Mouse (Mus musculus) frontal cortex, postnatal 25 days (tissue): ENCODE results near the gene F7.
"Not testable (repeated sequence)": the region's sequence is repeated elsewhere in the genome, so short reads cannot be mapped to it uniquely, and the experiment has no call there.

Source experiments
- DNase-seq, 2 experiments: peaks; one replicate each; pipeline ENCODE4 v3.0.0; 2022; ENCODE audit warnings: low spot score in 2 of 2

Gene F7

GRCm38 (mm10) chr8:13028482-13028881 lies 2.6 kb downstream of the F7 start:
- peak in 1 of 2 experiments; percentile 36 for DNase-seq

GRCm38 (mm10) chr8:13036346-13036812 lies 10.5 kb downstream of the F7 start:
- DNase-seq = no peak

DNA sequence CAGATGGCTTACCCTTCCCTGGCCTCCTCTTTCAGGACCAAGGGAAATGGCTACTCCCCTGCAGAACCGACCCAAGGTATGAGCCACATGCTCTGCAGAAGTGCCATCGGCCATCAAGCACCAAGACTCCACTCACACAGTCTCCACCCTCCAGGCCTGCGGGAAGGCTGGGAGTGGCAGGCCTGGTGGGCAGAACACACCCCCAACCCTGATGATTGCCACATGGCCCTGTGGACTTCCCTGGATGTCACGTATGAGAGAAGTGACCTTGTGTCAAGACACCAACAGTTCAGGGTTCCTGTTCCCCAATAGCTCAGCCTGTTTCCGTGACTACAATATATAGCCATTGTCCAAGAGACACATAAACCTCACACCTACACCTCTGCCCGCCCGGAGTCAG lies 11.2 kb downstream of the F7 start, which contains the start of gene F10:
TSS of gene F10 (plus strand) at position 294 of the 400 bp plus-strand sequence.
- no peak for DNase-seq

DNA sequence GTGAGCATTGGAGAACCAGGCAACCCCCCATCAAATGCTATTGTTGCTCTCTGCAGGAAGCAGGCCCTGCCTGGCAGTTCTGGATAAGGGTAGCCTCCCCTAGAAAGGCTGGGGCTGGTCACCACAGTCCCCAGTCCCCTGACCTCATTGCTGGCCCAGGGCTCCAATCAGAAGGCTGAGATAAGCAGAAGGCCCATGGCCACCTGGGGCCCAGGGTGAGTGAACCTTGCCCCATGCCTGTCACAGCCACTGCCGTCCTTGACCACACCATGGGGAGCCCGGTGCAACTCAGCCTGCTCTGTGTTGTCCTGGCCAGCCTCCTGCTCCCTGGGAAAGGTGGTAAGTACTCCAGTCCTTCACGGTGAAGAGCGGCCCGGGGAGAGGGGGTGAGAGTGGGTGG lies 11.7 kb downstream of the F7 start:
- DNase-seq = no peak

GRCm38 (mm10) chr8:13039054-13039453 lies 13.2 kb downstream of the F7 start:
- DNase-seq = no peak

GRCm38 (mm10) chr8:13041459-13041858 lies 15.6 kb downstream of the F7 start:
- DNase-seq = no peak

- DNase-seq = no peak
These were observed 21.8 kb downstream of the F7 start for GRCm38 (mm10) chr8:13047652-13048051.

GRCm38 (mm10) chr8:13050550-13050949 lies 24.7 kb downstream of the F7 start:
- no peak for DNase-seq

DNA sequence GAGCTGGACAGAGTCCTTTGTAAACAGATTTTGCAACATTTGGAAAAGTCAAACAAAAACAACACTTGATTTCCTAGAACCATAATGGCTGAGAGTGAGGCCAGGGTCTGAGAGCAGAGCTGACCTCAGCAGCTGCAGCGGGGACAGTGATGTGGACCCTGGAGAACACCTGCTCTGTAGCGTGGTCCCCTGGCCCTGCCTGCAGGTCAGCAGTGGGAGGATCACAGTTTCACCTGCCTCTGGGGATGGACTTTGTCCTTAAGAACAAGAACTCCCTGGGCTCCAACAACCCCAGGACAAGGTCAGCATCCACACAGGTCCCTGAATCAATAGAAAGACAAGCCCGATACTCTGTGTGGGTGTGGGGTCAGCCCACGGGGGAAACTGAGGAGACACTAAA lies 31.5 kb downstream of the F7 start:
- no peak for DNase-seq

GRCm38 (mm10) chr8:13060441-13061150 lies 34.8 kb downstream of the F7 start, which contains the start of gene Proz:
Gene Proz, plus strand, starts transcription at chr8:13060914.
- DNase-seq = no peak

DNA sequence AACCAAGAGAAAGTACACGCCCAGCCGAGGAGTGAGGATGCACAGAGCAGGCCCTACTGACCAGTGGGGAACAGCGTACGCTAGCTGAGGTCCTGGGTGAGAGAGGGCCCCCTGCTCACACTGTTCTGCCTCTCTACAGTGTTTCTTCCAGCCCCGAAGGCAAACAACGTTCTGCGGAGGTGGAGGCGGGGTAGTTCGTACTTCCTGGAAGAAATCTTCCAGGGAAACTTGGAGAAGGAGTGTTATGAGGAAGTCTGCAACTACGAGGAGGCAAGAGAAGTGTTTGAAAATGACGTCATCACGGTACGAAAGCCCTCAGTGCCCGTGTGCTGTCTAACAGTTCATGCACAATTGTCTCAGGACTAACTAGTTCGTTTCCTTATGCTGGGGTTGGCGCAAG lies 37.3 kb downstream of the F7 start:
- DNase-seq = no peak

DNA sequence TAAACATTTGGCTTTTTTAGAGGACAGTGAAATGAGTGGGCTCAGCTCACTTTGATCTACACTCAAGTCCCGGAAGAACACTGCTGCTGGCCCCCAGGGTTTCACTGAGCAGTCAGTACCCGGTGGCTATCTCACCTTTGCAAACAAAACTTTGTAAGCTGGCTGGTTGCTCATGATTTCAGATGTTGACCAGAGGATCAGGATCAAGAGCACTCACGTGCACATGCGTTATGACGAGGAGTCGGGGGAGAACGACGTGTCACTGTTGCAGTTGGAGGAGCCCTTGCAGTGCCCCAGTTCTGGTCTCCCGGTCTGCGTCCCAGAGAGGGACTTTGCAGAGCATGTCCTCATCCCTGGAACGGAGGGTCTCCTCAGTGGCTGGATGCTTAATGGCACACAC lies 47.4 kb downstream of the F7 start:
- DNase-seq = no peak

- DNase-seq = no peak
These were observed 49.2 kb downstream of the F7 start for GRCm38 (mm10) chr8:13075044-13075443.

DNA sequence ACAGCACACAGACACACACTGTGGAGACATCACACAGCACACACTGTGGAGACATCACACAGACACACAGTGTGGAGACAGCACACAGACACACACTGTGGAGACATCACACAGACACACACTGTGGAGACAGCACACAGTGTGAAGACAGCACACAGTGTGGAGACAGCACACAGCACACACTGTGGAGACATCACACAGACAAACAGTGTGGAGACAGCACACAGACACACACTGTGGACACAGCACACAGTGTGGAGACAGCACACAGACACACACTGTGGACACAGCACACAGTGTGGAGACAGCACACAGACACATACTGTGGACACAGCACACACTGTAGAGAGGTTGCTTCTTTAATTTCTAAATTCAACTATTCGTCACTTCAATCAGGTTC lies 49.7 kb downstream of the F7 start:
- DNase-seq = not testable (repeated sequence)

DNA sequence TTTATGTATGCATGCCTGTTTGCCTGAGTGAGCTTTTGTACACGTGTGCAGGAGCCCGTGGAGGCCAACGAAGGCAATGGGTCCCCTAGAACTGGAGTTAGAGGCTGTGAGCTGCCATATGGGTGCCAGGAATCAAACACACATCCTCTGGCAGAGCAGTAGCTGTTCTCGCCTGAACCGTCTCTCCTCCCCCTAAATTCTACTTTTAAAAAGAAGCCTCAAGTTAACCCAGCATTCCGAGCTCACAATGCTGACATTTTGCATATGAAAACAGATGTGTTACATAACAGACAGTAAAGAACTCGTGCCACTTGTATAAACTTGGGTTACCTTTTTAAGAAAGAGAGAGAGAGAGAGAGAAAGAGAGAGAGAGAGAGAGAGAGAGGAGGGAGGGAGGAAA lies 51.7 kb downstream of the F7 start:
- DNase-seq = no peak
